Mouse (Mus musculus): Measurements from ENCODE around the gene Faap24. TPM values are rescaled to one million over a fixed set of nuclear protein-coding genes. Genes with fewer than 3 reads are reported as not detected.

Faap24 gene
- polyA plus RNA-seq, 1 experiment from 2014 or later, result 14.9 TPM

GRCm38 (mm10) chr7:35386525-35386952, 10.1 kb downstream of the Faap24 start:
- H3K36me3 ChIP-seq, result no peaks in the 10 kb centered on the region
- WGBS, result 71% methylated on average over 6 of the region's 6 CpGs
- ATAC-seq (ENCODE audit: low FRiP score), result no peak
- no peaks in the 10 kb centered on the region for H3K4me1 ChIP-seq
- H3K9me3 ChIP-seq (replicated peaks), result no peaks in the 10 kb centered on the region
- H3K4me3 ChIP-seq (replicated peaks), result no peak overlapping the region
- no peak overlapping the region for H3K9ac ChIP-seq (replicated peaks)
- no peak overlapping the region for H3K4me2 ChIP-seq
- H3K27me3 ChIP-seq (replicated peaks), result no peaks in the 10 kb centered on the region
- H3K27ac ChIP-seq (replicated peaks), result no peak overlapping the region

GRCm38 (mm10) chr7:35382706-35383353, 13.8 kb downstream of the Faap24 start:
- no peak overlapping the region for H3K4me3 ChIP-seq (replicated peaks)
- H3K36me3 ChIP-seq, result no peaks in the 10 kb centered on the region
- no peak overlapping the region for H3K27ac ChIP-seq (replicated peaks)
- no peaks in the 10 kb centered on the region for H3K4me1 ChIP-seq
- H3K9me3 ChIP-seq (replicated peaks), result no peaks in the 10 kb centered on the region
- H3K9ac ChIP-seq (replicated peaks), result no peak overlapping the region
- no peak for ATAC-seq (ENCODE audit: low FRiP score)
- no peaks in the 10 kb centered on the region for H3K27me3 ChIP-seq (replicated peaks)
- no peak overlapping the region for H3K4me2 ChIP-seq
- 71% methylated on average over 2 of the region's 2 CpGs for WGBS

GRCm38 (mm10) chr7:35381861-35382260, 14.8 kb downstream of the Faap24 start:
- no peaks in the 10 kb centered on the region for H3K4me1 ChIP-seq
- H3K9me3 ChIP-seq (replicated peaks), result no peaks in the 10 kb centered on the region
- no peaks in the 10 kb centered on the region for H3K27me3 ChIP-seq (replicated peaks)
- no peak overlapping the region for H3K4me2 ChIP-seq
- 60% methylated on average over 10 of the region's 16 CpGs for WGBS
- no peak overlapping the region for H3K27ac ChIP-seq (replicated peaks)
- no peaks in the 10 kb centered on the region for H3K36me3 ChIP-seq
- H3K4me3 ChIP-seq (replicated peaks), result no peak overlapping the region
- no peak for ATAC-seq (ENCODE audit: low FRiP score)
- H3K9ac ChIP-seq (replicated peaks), result no peak overlapping the region

GRCm38 (mm10) chr7:35380351-35380750, 16.3 kb downstream of the Faap24 start:
- Histone ChIP-seq H3K9me3 (replicated peaks) (no peaks in the 10 kb centered on the region), H3K36me3 (no peaks in the 10 kb centered on the region), H3K27ac (replicated peaks) (no peak overlapping the region), H3K4me2 (no peak overlapping the region), H3K9ac (replicated peaks) (no peak overlapping the region), H3K27me3 (replicated peaks) (no peaks in the 10 kb centered on the region), H3K4me3 (replicated peaks) (no peak overlapping the region), H3K4me1 (no peaks in the 10 kb centered on the region)
- ATAC-seq (ENCODE audit: low FRiP score), result no peak
- 89% methylated on average over 8 of the region's 8 CpGs for WGBS

- Histone ChIP-seq H3K27me3 (replicated peaks) (no peaks in the 10 kb centered on the region), H3K4me1 (no peaks in the 10 kb centered on the region), H3K27ac (replicated peaks) (no peak overlapping the region), H3K9ac (replicated peaks) (no peak overlapping the region), H3K4me3 (replicated peaks) (no peak overlapping the region), H3K9me3 (replicated peaks) (no peaks in the 10 kb centered on the region), H3K4me2 (no peak overlapping the region), H3K36me3 (no peaks in the 10 kb centered on the region)
- WGBS, result 52% methylated on average over 16 of the region's 16 CpGs
- ATAC-seq (ENCODE audit: low FRiP score), result no peak
These were observed 17.0 kb downstream of the Faap24 start for GRCm38 (mm10) chr7:35379492-35380119.

GRCm38 (mm10) chr7:35376623-35377022, 20.0 kb downstream of the Faap24 start:
- 80% methylated on average over 9 of the region's 9 CpGs for WGBS
- Histone ChIP-seq H3K4me1 (no peaks in the 10 kb centered on the region), H3K9me3 (replicated peaks) (no peaks in the 10 kb centered on the region), H3K9ac (replicated peaks) (no peak overlapping the region), H3K27me3 (replicated peaks) (no peaks in the 10 kb centered on the region), H3K4me3 (replicated peaks) (no peak overlapping the region), H3K36me3 (no peaks in the 10 kb centered on the region), H3K4me2 (no peak overlapping the region), H3K27ac (replicated peaks) (no peak overlapping the region)
- no peak for ATAC-seq (ENCODE audit: low FRiP score)

GRCm38 (mm10) chr7:35374265-35374664, 22.4 kb downstream of the Faap24 start:
- Histone ChIP-seq H3K36me3 (no peaks in the 10 kb centered on the region), H3K9me3 (replicated peaks) (no peaks in the 10 kb centered on the region), H3K27me3 (replicated peaks) (no peaks in the 10 kb centered on the region), H3K4me3 (replicated peaks) (no peak overlapping the region), H3K4me1 (peaks cover 6% of the 10 kb centered on the region), H3K4me2 (no peak overlapping the region), H3K9ac (replicated peaks) (no peak overlapping the region), H3K27ac (replicated peaks) (no peak overlapping the region)
- WGBS, result 92% methylated on average over 7 of the region's 7 CpGs
- no peak for ATAC-seq (ENCODE audit: low FRiP score)

GRCm38 (mm10) chr7:35373146-35373989, 23.3 kb downstream of the Faap24 start:
- Histone ChIP-seq H3K4me2 (no peak overlapping the region), H3K27me3 (replicated peaks) (no peaks in the 10 kb centered on the region), H3K9me3 (replicated peaks) (no peaks in the 10 kb centered on the region), H3K9ac (replicated peaks) (no peak overlapping the region), H3K4me3 (replicated peaks) (no peak overlapping the region), H3K4me1 (peaks cover 6% of the 10 kb centered on the region), H3K27ac (replicated peaks) (no peak overlapping the region), H3K36me3 (no peaks in the 10 kb centered on the region)
- 72% methylated on average over 16 of the region's 16 CpGs for WGBS
- no peak for ATAC-seq (ENCODE audit: low FRiP score)

- Histone ChIP-seq H3K9ac (replicated peaks) (no peak overlapping the region), H3K4me1 (peaks cover 6% of the 10 kb centered on the region), H3K27ac (replicated peaks) (no peak overlapping the region), H3K27me3 (replicated peaks) (no peaks in the 10 kb centered on the region), H3K36me3 (no peaks in the 10 kb centered on the region), H3K9me3 (replicated peaks) (no peaks in the 10 kb centered on the region), H3K4me2 (no peak overlapping the region), H3K4me3 (replicated peaks) (no peak overlapping the region)
- ATAC-seq (ENCODE audit: low FRiP score), result no peak
- 87% methylated on average over 14 of the region's 14 CpGs for WGBS
These were observed 24.1 kb downstream of the Faap24 start for GRCm38 (mm10) chr7:35372483-35373017.

- H3K4me3 ChIP-seq (replicated peaks), result no peak overlapping the region
- peaks cover 6% of the 10 kb centered on the region for H3K4me1 ChIP-seq
- 0 out of 2 replicates have a peak overlapping the region, but pooled peaks have one; percentile 6 for H3K4me2 ChIP-seq
- 0 out of 2 replicates have a peak, but pooled peaks have one; percentile 11 for ATAC-seq (ENCODE audit: low FRiP score)
- no peaks in the 10 kb centered on the region for H3K27me3 ChIP-seq (replicated peaks)
- H3K9me3 ChIP-seq (replicated peaks), result no peaks in the 10 kb centered on the region
- H3K36me3 ChIP-seq, result no peaks in the 10 kb centered on the region
- WGBS, result 9% methylated on average over 14 of the region's 14 CpGs
- peak overlapping the region; percentile 34 for H3K27ac ChIP-seq (replicated peaks)
- no peak overlapping the region for H3K9ac ChIP-seq (replicated peaks)
These were observed 25.5 kb downstream of the Faap24 start for GRCm38 (mm10) chr7:35371096-35371495.

GRCm38 (mm10) chr7:35365161-35365910, 31.3 kb downstream of the Faap24 start:
- H3K9ac ChIP-seq (replicated peaks), result no peak overlapping the region
- no peak for ATAC-seq (ENCODE audit: low FRiP score)
- no peaks in the 10 kb centered on the region for H3K4me1 ChIP-seq
- no peaks in the 10 kb centered on the region for H3K36me3 ChIP-seq
- H3K4me3 ChIP-seq (replicated peaks), result no peak overlapping the region
- H3K27me3 ChIP-seq (replicated peaks), result no peaks in the 10 kb centered on the region
- H3K9me3 ChIP-seq (replicated peaks), result no peaks in the 10 kb centered on the region
- WGBS, result 77% methylated on average over 12 of the region's 12 CpGs
- H3K4me2 ChIP-seq, result no peak overlapping the region
- H3K27ac ChIP-seq (replicated peaks), result no peak overlapping the region
